Mouse (Mus musculus) forebrain, embryonic 11.5 days (tissue): ENCODE results near the gene Zfp747. TPM values are rescaled to one million over a fixed set of nuclear protein-coding genes. Genes with fewer than 3 reads are reported as not detected.
"Not testable (repeated sequence)": the region's sequence is repeated elsewhere in the genome, so short reads cannot be mapped to it uniquely, and the experiment has no call there.

Source experiments
- ATAC-seq: fragments of 200-750 bp; cut with Nextera tagmentation; replicated peaks from 2 replicates; pipeline ENCODE4 v1.8.0; 2017; ENCODE audit warnings: moderate TSS enrichment; ENCODE audit not compliant: low FRiP score
- DNase-seq: peaks from one replicate; pipeline ENCODE4 v3.0.0-alpha.2; 2017; ENCODE audit warnings: low spot score
- H3K27ac ChIP-seq: fragments of 300-500 bp; sonication (generic); 2 replicates; pipeline ENCODE4 v1.5.1; 2014; ENCODE audit warnings: low read depth, low read length
- H3K27me3 ChIP-seq: fragments of 300-500 bp; sonication (generic); 2 replicates; pipeline ENCODE4 v1.6.1; 2014; ENCODE audit warnings: mild to moderate bottlenecking, low read length, mixed read lengths; ENCODE audit not compliant: control insufficient read depth, insufficient read depth
- H3K36me3 ChIP-seq: fragments of 300-500 bp; sonication (generic); 2 replicates; pipeline ENCODE4 v1.6.1; 2014; ENCODE audit warnings: mild to moderate bottlenecking, low read length, moderate library complexity, mixed read lengths; ENCODE audit not compliant: control insufficient read depth, insufficient read depth
- H3K4me1 ChIP-seq: fragments of 300-500 bp; sonication (generic); replicated peaks from 2 replicates; pipeline ENCODE4 v1.6.1; 2014; ENCODE audit warnings: low read length, mixed read lengths; ENCODE audit not compliant: control insufficient read depth, insufficient read depth
- H3K4me2 ChIP-seq: fragments of 300-500 bp; sonication (generic); 2 replicates; pipeline ENCODE4 v1.6.1; 2014; ENCODE audit warnings: low read depth, mild to moderate bottlenecking, low read length, moderate library complexity, mixed read lengths; ENCODE audit not compliant: severe bottlenecking
- H3K4me3 ChIP-seq: fragments of 300-500 bp; sonication (generic); 2 replicates; pipeline ENCODE4 v1.5.1; 2014; ENCODE audit warnings: low read depth, low read length
- H3K9ac ChIP-seq: fragments of 300-500 bp; sonication (generic); 2 replicates; pipeline ENCODE4 v1.6.1; 2014; ENCODE audit warnings: low read length
- H3K9me3 ChIP-seq: fragments of 300-500 bp; sonication (generic); 2 replicates; pipeline ENCODE4 v1.6.1; 2016; ENCODE audit warnings: low read length, mixed read lengths; ENCODE audit not compliant: control insufficient read depth
- WGBS: fragments of 180-500 bp; shearing (Covaris S2); extraction: QIAGEN DNeasy Blood & Tissue Kit; methylation state at CpG from one replicate; pipeline ENCODE4 v1.1.7; 2014; 5-methylcytosine and 5-hydroxymethylcytosine counted together
- polyA plus RNA-seq: library from polyadenylated mRNA; unstranded; fragments of >200 nt; fragmentation: Nextera tagmentation; extraction: Ambion mirVana; gene quantifications from 2 replicates; pipeline ENCODE4 v1.2.1, GENCODE M21; 2014

The Zfp747 gene
- 8.5 and 8.6 TPM in 2 replicates for polyA plus RNA-seq

- peak within 1 kb of the TSS; percentile 71 for H3K9ac ChIP-seq
- ATAC-seq (peak; percentile 95), DNase-seq (peak; percentile 90)
- peak within 1 kb of the TSS; percentile 75 for H3K4me2 ChIP-seq
- peak within 1 kb of the TSS; percentile 65 for H3K4me3 ChIP-seq
- not testable (repeated sequence) for H3K27me3 ChIP-seq, H3K4me1 ChIP-seq, H3K9me3 ChIP-seq, H3K36me3 ChIP-seq, H3K27ac ChIP-seq
- 2% methylated on average over 48 of the region's 49 CpGs for WGBS
Observed at GRCm38 (mm10) chr7:127375271-127376245, at the start of gene Zfp747. Gene Zfp747 (minus strand): TSS chr7:127376050.

- Histone ChIP-seq H3K36me3 (no peaks in the 10 kb centered on the region), H3K4me3 (no peak overlapping the region), H3K27me3 (peaks cover 7% of the 10 kb centered on the region), H3K4me2 (no peak overlapping the region), H3K9ac (no peak overlapping the region), H3K27ac (no peak overlapping the region), H3K9me3 (no peaks in the 10 kb centered on the region), H3K4me1 (0 out of 2 replicates have a peak, but pooled peaks cover 5% of the 10 kb centered on the region)
- no peak for DNase-seq
- ATAC-seq: no peak
- WGBS: 85% methylated on average over 3 of the region's 3 CpGs
Observed at GRCm38 (mm10) chr7:127425291-127425690, 49.4 kb upstream of the Zfp747 start.

GRCm38 (mm10) chr7:127422247-127422646 is 46.4 kb upstream of the Zfp747 start:
- peaks cover 7% of the 10 kb centered on the region for H3K27me3 ChIP-seq
- DNase-seq (peak; percentile 52), ATAC-seq (peak; percentile 37; the same call in 1 of the 2 replicates)
- H3K9me3 ChIP-seq: no peaks in the 10 kb centered on the region
- H3K9ac ChIP-seq: peak overlapping the region; percentile 32; the same call in 1 of the 2 replicates
- no peak overlapping the region for H3K27ac ChIP-seq
- no peaks in the 10 kb centered on the region; the same call in 1 of the 2 replicates for H3K36me3 ChIP-seq
- H3K4me1 ChIP-seq: 0 out of 2 replicates have a peak, but pooled peaks cover 5% of the 10 kb centered on the region
- peak overlapping the region; percentile 83 for H3K4me3 ChIP-seq
- peak overlapping the region; percentile 96 for H3K4me2 ChIP-seq
- WGBS: under 1% methylated on average over 15 of the region's 15 CpGs

- Histone ChIP-seq H3K36me3 (no peaks in the 10 kb centered on the region; the same call in 1 of the 2 replicates), H3K9ac (peak within 1 kb of the TSS; percentile 89), H3K27ac (no peak within 1 kb of the TSS), H3K4me1 (0 out of 2 replicates have a peak, but pooled peaks cover 5% of the 10 kb centered on the region), H3K27me3 (peaks cover 7% of the 10 kb centered on the region), H3K4me2 (peak within 1 kb of the TSS; percentile 96), H3K9me3 (no peaks in the 10 kb centered on the region), H3K4me3 (peak within 1 kb of the TSS; percentile 83)
- DNase-seq: peak; percentile 95
- WGBS: 2% methylated on average over 48 of the region's 48 CpGs
- ATAC-seq: peak; percentile 94
Observed at GRCm38 (mm10) chr7:127421388-127422191, 45.7 kb upstream of the Zfp747 start, which contains the start of gene Zfp688. Gene Zfp688 (minus strand): TSS chr7:127422068.

GRCm38 (mm10) chr7:127411418-127411817 is 35.6 kb upstream of the Zfp747 start:
- H3K9me3 ChIP-seq: no peaks in the 10 kb centered on the region
- H3K4me1 ChIP-seq: no peaks in the 10 kb centered on the region
- ATAC-seq: no peak
- H3K36me3 ChIP-seq: no peaks in the 10 kb centered on the region
- H3K27ac ChIP-seq: no peak overlapping the region
- no peak overlapping the region for H3K4me3 ChIP-seq
- no peak overlapping the region for H3K9ac ChIP-seq
- 80% methylated on average over 2 of the region's 2 CpGs for WGBS
- no peak overlapping the region for H3K4me2 ChIP-seq
- H3K27me3 ChIP-seq: no peaks in the 10 kb centered on the region
- no peak for DNase-seq

GRCm38 (mm10) chr7:127406002-127406987 is 30.4 kb upstream of the Zfp747 start, which contains the start of gene Zfp764:
Gene Zfp764 (minus strand): TSS chr7:127406822.
- not testable (repeated sequence) for H3K9me3 ChIP-seq, H3K36me3 ChIP-seq, H3K27me3 ChIP-seq, H3K4me1 ChIP-seq, H3K27ac ChIP-seq
- Histone ChIP-seq H3K4me3 (peak within 1 kb of the TSS; percentile 34), H3K4me2 (peak within 1 kb of the TSS; percentile 82), H3K9ac (peak within 1 kb of the TSS; percentile 76)
- WGBS: 7% methylated on average over 40 of the region's 40 CpGs
- ATAC-seq (peak; percentile 87), DNase-seq (peak; percentile 85)

- not testable (repeated sequence) for DNase-seq, H3K4me1 ChIP-seq, H3K36me3 ChIP-seq, H3K27ac ChIP-seq, H3K4me2 ChIP-seq, ATAC-seq, H3K9ac ChIP-seq, H3K4me3 ChIP-seq, H3K27me3 ChIP-seq, H3K9me3 ChIP-seq
- 95% methylated on average over 6 of the region's 6 CpGs for WGBS
Observed at GRCm38 (mm10) chr7:127404101-127404500, 28.3 kb upstream of the Zfp747 start.
